Mouse (Mus musculus): ENCODE results near the gene Zmiz1. TPM values are rescaled to one million over a fixed set of nuclear protein-coding genes. Genes with fewer than 3 reads are reported as not detected.
A peak's percentile ranks its signal among the peaks of the same experiment; 100 is the strongest.

Gene Zmiz1
- polyA plus RNA-seq, 1 experiment from 2014 or later, result 66.5 TPM

GRCm38 (mm10) chr14:25641067-25641466 lies 182.1 kb downstream of the Zmiz1 start:
- 78% methylated on average over 6 of the region's 6 CpGs for WGBS
- ATAC-seq (ENCODE audit: low FRiP score), result no peak
- H3K4me3 ChIP-seq, result no peak overlapping the region
- H3K36me3 ChIP-seq, result peaks cover 75% of the 10 kb centered on the region
- H3K4me1 ChIP-seq, result peaks cover 34% of the 10 kb centered on the region
- H3K27ac ChIP-seq, result 0 out of 2 replicates have a peak overlapping the region, but pooled peaks have one; percentile 41
- H3K9ac ChIP-seq, result no peak overlapping the region
- H3K4me2 ChIP-seq (replicated peaks), result no peak overlapping the region
- H3K9me3 ChIP-seq (replicated peaks), result no peaks in the 10 kb centered on the region
- H3K27me3 ChIP-seq, result no peaks in the 10 kb centered on the region

GRCm38 (mm10) chr14:25645717-25646116 lies 186.7 kb downstream of the Zmiz1 start:
- no peak overlapping the region for H3K4me2 ChIP-seq (replicated peaks)
- 0 out of 2 replicates have a peak overlapping the region, but pooled peaks have one; percentile 14 for H3K27ac ChIP-seq
- peaks cover 87% of the 10 kb centered on the region for H3K36me3 ChIP-seq
- H3K27me3 ChIP-seq, result no peaks in the 10 kb centered on the region
- ATAC-seq (ENCODE audit: low FRiP score), result no peak
- H3K9me3 ChIP-seq (replicated peaks), result no peaks in the 10 kb centered on the region
- H3K4me1 ChIP-seq, result peaks cover 5% of the 10 kb centered on the region
- WGBS, result 90% methylated on average over 9 of the region's 9 CpGs
- H3K9ac ChIP-seq, result no peak overlapping the region
- no peak overlapping the region for H3K4me3 ChIP-seq

- H3K27ac ChIP-seq, result 0 out of 2 replicates have a peak overlapping the region, but pooled peaks have one; percentile 14
- 55% methylated on average over 2 of the region's 2 CpGs for WGBS
- no peak overlapping the region for H3K9ac ChIP-seq
- 0 out of 2 replicates have a peak, but pooled peaks cover 4% of the 10 kb centered on the region for H3K4me1 ChIP-seq
- peaks cover 89% of the 10 kb centered on the region for H3K36me3 ChIP-seq
- no peak overlapping the region for H3K4me2 ChIP-seq (replicated peaks)
- H3K9me3 ChIP-seq (replicated peaks), result no peaks in the 10 kb centered on the region
- no peak overlapping the region for H3K4me3 ChIP-seq
- no peak for ATAC-seq (ENCODE audit: low FRiP score)
- no peaks in the 10 kb centered on the region for H3K27me3 ChIP-seq
These were observed 187.2 kb downstream of the Zmiz1 start for GRCm38 (mm10) chr14:25646161-25646621.

GRCm38 (mm10) chr14:25651131-25651530 lies 192.1 kb downstream of the Zmiz1 start:
- no peaks in the 10 kb centered on the region for H3K9me3 ChIP-seq (replicated peaks)
- no peak overlapping the region for H3K27ac ChIP-seq
- H3K4me2 ChIP-seq (replicated peaks), result no peak overlapping the region
- no peak overlapping the region for H3K9ac ChIP-seq
- H3K27me3 ChIP-seq, result no peaks in the 10 kb centered on the region
- 96% methylated on average over 4 of the region's 4 CpGs for WGBS
- no peak for ATAC-seq (ENCODE audit: low FRiP score)
- no peak overlapping the region for H3K4me3 ChIP-seq
- no peaks in the 10 kb centered on the region for H3K4me1 ChIP-seq
- peaks cover 100% of the 10 kb centered on the region for H3K36me3 ChIP-seq

GRCm38 (mm10) chr14:25651905-25652304 lies 192.9 kb downstream of the Zmiz1 start:
- no peak overlapping the region for H3K9ac ChIP-seq
- no peaks in the 10 kb centered on the region for H3K4me1 ChIP-seq
- H3K27ac ChIP-seq, result no peak overlapping the region
- H3K27me3 ChIP-seq, result no peaks in the 10 kb centered on the region
- peaks cover 100% of the 10 kb centered on the region for H3K36me3 ChIP-seq
- WGBS, result 93% methylated on average over 9 of the region's 9 CpGs
- H3K9me3 ChIP-seq (replicated peaks), result no peaks in the 10 kb centered on the region
- no peak overlapping the region for H3K4me2 ChIP-seq (replicated peaks)
- no peak for ATAC-seq (ENCODE audit: low FRiP score)
- H3K4me3 ChIP-seq, result no peak overlapping the region

- Histone ChIP-seq H3K36me3 (peaks cover 100% of the 10 kb centered on the region), H3K27me3 (no peaks in the 10 kb centered on the region), H3K27ac (no peak overlapping the region), H3K9ac (no peak overlapping the region), H3K4me2 (replicated peaks) (no peak overlapping the region), H3K4me1 (no peaks in the 10 kb centered on the region), H3K9me3 (replicated peaks) (no peaks in the 10 kb centered on the region), H3K4me3 (no peak overlapping the region)
- no peak for ATAC-seq (ENCODE audit: low FRiP score)
- 93% methylated on average over 14 of the region's 14 CpGs for WGBS
These were observed 195.6 kb downstream of the Zmiz1 start for GRCm38 (mm10) chr14:25654401-25655197.

GRCm38 (mm10) chr14:25660661-25661060 lies 201.7 kb downstream of the Zmiz1 start:
- Histone ChIP-seq H3K27me3 (no peaks in the 10 kb centered on the region), H3K27ac (no peak overlapping the region), H3K9me3 (replicated peaks) (no peaks in the 10 kb centered on the region), H3K36me3 (peaks cover 97% of the 10 kb centered on the region), H3K4me1 (peaks cover 14% of the 10 kb centered on the region), H3K4me3 (no peak overlapping the region), H3K4me2 (replicated peaks) (no peak overlapping the region), H3K9ac (no peak overlapping the region)
- no peak for ATAC-seq (ENCODE audit: low FRiP score)
- 61% methylated on average over 11 of the region's 11 CpGs for WGBS

- H3K4me2 ChIP-seq (replicated peaks), result no peak overlapping the region
- no peak overlapping the region for H3K9ac ChIP-seq
- H3K4me1 ChIP-seq, result peaks cover 14% of the 10 kb centered on the region
- WGBS, result 69% methylated on average over 17 of the region's 17 CpGs
- H3K27me3 ChIP-seq, result no peaks in the 10 kb centered on the region
- no peaks in the 10 kb centered on the region for H3K9me3 ChIP-seq (replicated peaks)
- H3K27ac ChIP-seq, result no peak overlapping the region
- peaks cover 96% of the 10 kb centered on the region for H3K36me3 ChIP-seq
- no peak overlapping the region for H3K4me3 ChIP-seq
- ATAC-seq (ENCODE audit: low FRiP score), result no peak
These were observed 202.4 kb downstream of the Zmiz1 start for GRCm38 (mm10) chr14:25661185-25661920.

GRCm38 (mm10) chr14:25663649-25664309 lies 204.8 kb downstream of the Zmiz1 start:
- WGBS, result 79% methylated on average over 7 of the region's 7 CpGs

GRCm38 (mm10) chr14:25664310-25664695 lies 205.3 kb downstream of the Zmiz1 start:
- Histone ChIP-seq H3K4me2 (replicated peaks) (no peak overlapping the region), H3K9me3 (replicated peaks) (no peaks in the 10 kb centered on the region), H3K27me3 (no peaks in the 10 kb centered on the region), H3K4me3 (no peak overlapping the region), H3K36me3 (peaks cover 71% of the 10 kb centered on the region), H3K4me1 (peaks cover 14% of the 10 kb centered on the region), H3K9ac (no peak overlapping the region), H3K27ac (peak overlapping the region; percentile 73)
- WGBS, result 46% methylated on average over 7 of the region's 7 CpGs
- no peak for ATAC-seq (ENCODE audit: low FRiP score)

More at GRCm38 (mm10) chr14:25663649-25664309, 204.8 kb downstream of the Zmiz1 start:
- H3K4me1 ChIP-seq, result peaks cover 14% of the 10 kb centered on the region
- no peaks in the 10 kb centered on the region for H3K27me3 ChIP-seq
- ATAC-seq (ENCODE audit: low FRiP score), result no peak
- H3K4me2 ChIP-seq (replicated peaks), result no peak overlapping the region
- H3K4me3 ChIP-seq, result no peak overlapping the region
- no peaks in the 10 kb centered on the region for H3K9me3 ChIP-seq (replicated peaks)
- peaks cover 73% of the 10 kb centered on the region for H3K36me3 ChIP-seq
- H3K27ac ChIP-seq, result peak overlapping the region; percentile 73
- H3K9ac ChIP-seq, result no peak overlapping the region

- Histone ChIP-seq H3K36me3 (peaks cover 59% of the 10 kb centered on the region), H3K27ac (peak overlapping the region; percentile 36; the same call in 1 of the 2 replicates)
- 75% methylated on average over 19 of the region's 19 CpGs for WGBS
These were observed 206.5 kb downstream of the Zmiz1 start for GRCm38 (mm10) chr14:25665314-25665970.

More at GRCm38 (mm10) chr14:25665314-25665970, 206.5 kb downstream of the Zmiz1 start:
- Histone ChIP-seq H3K4me3 (no peak overlapping the region), H3K4me1 (peaks cover 14% of the 10 kb centered on the region), H3K27me3 (no peaks in the 10 kb centered on the region), H3K9me3 (replicated peaks) (no peaks in the 10 kb centered on the region), H3K4me2 (replicated peaks) (no peak overlapping the region), H3K9ac (no peak overlapping the region)
- ATAC-seq (ENCODE audit: low FRiP score), result no peak

Data from hindbrain, embryonic 12.5 days (tissue).